In the genomic region with DNA sequence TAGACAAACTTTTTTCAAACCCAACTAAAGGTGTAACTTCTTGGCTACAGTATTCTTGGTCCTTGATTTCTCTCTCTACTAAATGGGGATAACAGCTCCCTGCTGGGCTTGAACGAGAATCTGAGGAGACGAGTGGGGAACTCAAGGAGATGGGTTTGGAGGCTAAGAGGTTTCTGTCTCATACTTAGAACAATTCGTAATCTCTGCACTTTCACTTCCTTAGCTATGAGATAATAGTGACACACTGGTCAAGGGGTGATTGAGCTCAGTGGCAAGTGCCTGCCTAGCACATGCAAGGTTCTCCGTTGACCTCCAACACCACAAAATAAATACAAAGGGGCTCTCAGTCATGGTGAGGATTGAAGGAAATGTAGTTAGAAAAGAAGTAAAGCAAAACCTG, we compare ENCODE assay signal across 17 mouse cellular contexts.
"Had no signal": no experiment of that assay in that cellular context is flagged by ENCODE, and none has a peak within 500 bp of the region (broad histone marks: within the 10 kb centered on the region; RNA-seq: fewer than 3 reads in every experiment).

No protein-coding gene starts in this region.

- H3K4me2 ChIP-seq: neural tube, embryonic 12.5 days; neural tube, embryonic 13.5 days; neural tube, embryonic 15.5 days; stomach, embryonic 15.5 days had no signal

- DNase-seq: retina, postnatal 1 day; right cerebral cortex, adult 18-20 months; right cerebral cortex, postnatal 14 days; right cerebral cortex, postnatal 25 days; right cerebral cortex, postnatal 4 days; spleen, adult 18-20 months; thymus, adult 18-20 months; thymus, adult 2 months; thymus, postnatal 14 days; thymus, postnatal 25 days; thymus, postnatal 36 days; thymus, postnatal 4 days had no signal

- H3K27ac ChIP-seq: neural tube, embryonic 12.5 days; neural tube, embryonic 13.5 days; neural tube, embryonic 15.5 days; stomach, embryonic 15.5 days; stomach, postnatal 0 days had no signal

- H3K9me3 ChIP-seq: neural tube, embryonic 13.5 days; neural tube, embryonic 15.5 days; stomach, embryonic 15.5 days had no signal

- H3K4me3 ChIP-seq: neural tube, embryonic 12.5 days; neural tube, embryonic 13.5 days; neural tube, embryonic 15.5 days; stomach, embryonic 15.5 days had no signal

- H3K27me3 ChIP-seq: neural tube, embryonic 12.5 days; neural tube, embryonic 13.5 days; neural tube, embryonic 15.5 days; stomach, embryonic 15.5 days had no signal

- H3K36me3 ChIP-seq: neural tube, embryonic 15.5 days; stomach, embryonic 15.5 days had no signal

- H3K9ac ChIP-seq: neural tube, embryonic 12.5 days; neural tube, embryonic 13.5 days; neural tube, embryonic 15.5 days; stomach, embryonic 15.5 days had no signal
